Comparison of ENCODE assay signal across 35 mouse cellular contexts in genomic region chr2:144416859-144417258, GRCm38 (mm10). TPM values are rescaled to one million over a fixed set of nuclear protein-coding genes. Genes with fewer than 3 reads are reported as not detected.
DNase-seq lines count a peak whose midpoint lies in the region; ATAC-seq and TF ChIP-seq lines count a peak whose summit lies in the region.
"Had no signal": no experiment of that assay in that cellular context is flagged by ENCODE, and none has a peak within 500 bp of the region (broad histone marks: within the 10 kb centered on the region; RNA-seq: fewer than 3 reads in every experiment).

No protein-coding gene starts in this region.

- H3K4me2 ChIP-seq in kidney, embryonic 16.5 days (replicated peaks; ENCODE audit: low read depth, low read length): no peak overlapping the region
- no peak overlapping the region for H3K4me2 ChIP-seq in CH12.LX (ENCODE audit: insufficient read depth, low read depth, poor library complexity, severe bottlenecking)
- H3K4me2 ChIP-seq in intestine, postnatal 0 days (replicated peaks; ENCODE audit: low read depth): no peak overlapping the region
- H3K4me2 ChIP-seq: embryonic facial prominence, embryonic 12.5 days; hindbrain, embryonic 15.5 days; liver, embryonic 15.5 days; lung, embryonic 15.5 days; midbrain, embryonic 11.5 days had no signal

- DNase-seq in kidney, postnatal 36 days: no peak
- peak; percentile 12 for DNase-seq in CH12.LX (ENCODE audit: extremely low read depth)
- DNase-seq in spleen, postnatal 14 days (ENCODE audit: low spot score in 2 of 2): no peak
- DNase-seq: adrenal gland, adult 2 months; B cell, adult 2 months; cerebellum, adult 2 months; cerebellum, postnatal 25 days; embryo, embryonic 11 days; gastrocnemius, postnatal 10 days; heart, postnatal 14 days; kidney, postnatal 14 days; right cerebral cortex, adult 18-20 months; spleen, adult 18-20 months; thymus, adult 2 months; thymus, postnatal 36 days had no signal

- no peak for ATAC-seq in kidney, embryonic 16.5 days (ENCODE audit: low FRiP score, low TSS enrichment)
- ATAC-seq in intestine, postnatal 0 days: no peak
- ATAC-seq in erythroid progenitor cell, adult 5-6 weeks (replicated peaks; ENCODE audit: low FRiP score, poor library complexity, severe bottlenecking): no peak
- ATAC-seq: activated CD4-positive, CD25-positive, alpha-beta regulatory T cell, adult 4 months; forebrain, embryonic 16.5 days; inflammation-experienced regulatory T-cells, adult 6 months; midbrain, embryonic 16.5 days had no signal

- TF ChIP-seq CTCF in CH12.LX (conservative IDR thresholded peaks at IDR 0.05 in 1 of 2, IDR thresholded peaks at IDR 0.05 in 1 of 2; ENCODE audit: low read depth in 2 of 2, low read length in 2 of 2): no peak
- 0 out of 2 replicates have a peak, but pooled peaks have one; percentile 9 for TF ChIP-seq CTCF in E14TG2a.4 (conservative IDR thresholded peaks at IDR 0.05; ENCODE audit: low read length)
- TF ChIP-seq CTCF in intestine, postnatal 0 days (IDR thresholded peaks at IDR 0.05; ENCODE audit: low read depth): peak; percentile 41

- 0 out of 2 replicates have a peak overlapping the region, but pooled peaks have one; percentile 44 for H3K27ac ChIP-seq in kidney, embryonic 16.5 days (ENCODE audit: low read length)
- no peak overlapping the region for H3K27ac ChIP-seq in CH12.LX (ENCODE audit: insufficient read depth, low read depth)
- no peak overlapping the region for H3K27ac ChIP-seq in intestine, postnatal 0 days (ENCODE audit: low read depth, low read length)
- H3K27ac ChIP-seq: embryonic facial prominence, embryonic 12.5 days; forebrain, embryonic 10.5 days; hindbrain, embryonic 10.5 days; hindbrain, embryonic 15.5 days; liver, embryonic 15.5 days; lung, embryonic 15.5 days had no signal

- H3K27me3 ChIP-seq in kidney, embryonic 16.5 days (ENCODE audit: insufficient read depth, low read length): no peaks in the 10 kb centered on the region
- H3K27me3 ChIP-seq in CH12.LX (replicated peaks): no peaks in the 10 kb centered on the region
- no peaks in the 10 kb centered on the region for H3K27me3 ChIP-seq in E14TG2a.4 (ENCODE audit: insufficient read depth, low read length)
- H3K27me3 ChIP-seq in intestine, postnatal 0 days (replicated peaks; ENCODE audit: control insufficient read depth, insufficient read depth, low read length): no peaks in the 10 kb centered on the region
- H3K27me3 ChIP-seq: embryonic facial prominence, embryonic 12.5 days; hindbrain, embryonic 15.5 days; liver, embryonic 15.5 days; lung, embryonic 15.5 days had no signal

- no peaks in the 10 kb centered on the region for H3K36me3 ChIP-seq in kidney, embryonic 16.5 days (ENCODE audit: insufficient read depth, low read length)
- H3K36me3 ChIP-seq in CH12.LX (replicated peaks in 1 of 2; ENCODE audit: control insufficient read depth in 1 of 2, insufficient read depth in 1 of 2, low read length in 1 of 2) (peaks cover 0 to 7% of the 10 kb centered on the region in 2 experiments), E14TG2a.4 (ENCODE audit: insufficient read depth, low read length) (no peaks in the 10 kb centered on the region)
- H3K36me3 ChIP-seq in intestine, postnatal 0 days (ENCODE audit: control insufficient read depth, insufficient read depth): peaks cover 8% of the 10 kb centered on the region; the same call in 1 of the 2 replicates
- H3K36me3 ChIP-seq: liver, embryonic 15.5 days had no signal

- no peaks in the 10 kb centered on the region for H3K4me1 ChIP-seq in kidney, embryonic 16.5 days (ENCODE audit: insufficient read depth, low read length)
- H3K4me1 ChIP-seq in CH12.LX (ENCODE audit: control insufficient read depth in 1 of 2, insufficient read depth in 2 of 2): peaks cover 0 to 24% of the 10 kb centered on the region in 2 experiments; a peak in 2 of 4 replicates
- H3K4me1 ChIP-seq in E14TG2a.4 (replicated peaks; ENCODE audit: low read depth, low read length): peaks cover 41% of the 10 kb centered on the region
- no peaks in the 10 kb centered on the region for H3K4me1 ChIP-seq in intestine, postnatal 0 days (replicated peaks; ENCODE audit: control insufficient read depth, insufficient read depth, low read length)
- H3K4me1 ChIP-seq: hindbrain, embryonic 15.5 days; liver, embryonic 15.5 days; lung, embryonic 15.5 days had no signal

- no peak for TF ChIP-seq EP300 in CH12.LX (IDR thresholded peaks at IDR 0.05; ENCODE audit: low read length)

- dilution Hi-C loops in CH12.LX (cut with MboI; ENCODE audit: extremely low pct_ligation_motif_present, extremely low pct_unique_long_range_greater_than_20kb, low sequenced_read_pairs): no loop called here

- WGBS in kidney, embryonic 16.5 days: 44% methylated on average over 8 of the region's 8 CpGs
- 55% methylated on average over 8 of the region's 8 CpGs for WGBS in intestine, postnatal 0 days

- H3K4me3 ChIP-seq in kidney, embryonic 16.5 days (ENCODE audit: low read length): no peak overlapping the region
- H3K4me3 ChIP-seq in CH12.LX (replicated peaks in 1 of 3; ENCODE audit: low read depth in 2 of 3, low read length in 2 of 3, poor library complexity in 1 of 3): no peak overlapping the region
- no peak overlapping the region; the same call in 1 of the 2 replicates for H3K4me3 ChIP-seq in E14TG2a.4 (replicated peaks; ENCODE audit: low read length)
- H3K4me3 ChIP-seq in intestine, postnatal 0 days (ENCODE audit: low read depth, low read length): no peak overlapping the region
- H3K4me3 ChIP-seq: embryonic facial prominence, embryonic 12.5 days; forebrain, embryonic 10.5 days; hindbrain, embryonic 10.5 days; hindbrain, embryonic 15.5 days; liver, embryonic 15.5 days; lung, embryonic 15.5 days had no signal

- no peak for TF ChIP-seq POLR2A in CH12.LX (IDR thresholded peaks at IDR 0.05; ENCODE audit: low read depth, low read length)

- in situ Hi-C loops in CH12.LX (cut with MboI; ENCODE audit: low pct_ligation_motif_present, low pct_unique_long_range_greater_than_20kb, low sequenced_read_pairs): no loop called here

- H3K9ac ChIP-seq in kidney, embryonic 16.5 days (replicated peaks; ENCODE audit: low read length): no peak overlapping the region
- H3K9ac ChIP-seq in CH12.LX (ENCODE audit: insufficient read depth, low read depth): no peak overlapping the region
- no peak overlapping the region for H3K9ac ChIP-seq in intestine, postnatal 0 days (ENCODE audit: low read depth, low read length)
- H3K9ac ChIP-seq: embryonic facial prominence, embryonic 12.5 days; hindbrain, embryonic 15.5 days; liver, embryonic 15.5 days; lung, embryonic 15.5 days had no signal

- H3K9me3 ChIP-seq in kidney, embryonic 16.5 days (ENCODE audit: low read length): no peaks in the 10 kb centered on the region
- no peaks in the 10 kb centered on the region for H3K9me3 ChIP-seq in CH12.LX (replicated peaks; ENCODE audit: low read length)
- H3K9me3 ChIP-seq in E14TG2a.4 (ENCODE audit: low read length): no peaks in the 10 kb centered on the region
- H3K9me3 ChIP-seq in intestine, postnatal 0 days (ENCODE audit: control insufficient read depth): no peaks in the 10 kb centered on the region
- H3K9me3 ChIP-seq: embryonic facial prominence, embryonic 12.5 days; forebrain, embryonic 10.5 days; hindbrain, embryonic 10.5 days; hindbrain, embryonic 15.5 days; liver, embryonic 15.5 days; lung, embryonic 15.5 days had no signal

- H3K79me2 ChIP-seq in CH12.LX (replicated peaks; ENCODE audit: control insufficient read depth, extremely low read depth, insufficient read depth, poor library complexity, severe bottlenecking): no peaks in the 10 kb centered on the region

- TF ChIP-seq RAD21 in CH12.LX (IDR thresholded peaks at IDR 0.05; ENCODE audit: low read depth, low read length): no peak

TF ChIP-seq in CH12.LX, 34 proteins besides CTCF, POLR2A, EP300 and RAD21:
- no peak for TF ChIP-seq TCF12 (IDR thresholded peaks at IDR 0.05; ENCODE audit: low read depth, low read length)
- no peak for TF ChIP-seq SMC3 (IDR thresholded peaks at IDR 0.05; ENCODE audit: low read depth, low read length)
- TF ChIP-seq MAZ (IDR thresholded peaks at IDR 0.05; ENCODE audit: low read depth, low read length): no peak
- no peak for TF ChIP-seq JUN (IDR thresholded peaks at IDR 0.05; ENCODE audit: insufficient read depth, low read depth, low read length)
- TF ChIP-seq HCFC1 (IDR thresholded peaks at IDR 0.05; ENCODE audit: low read depth, low read length): no peak
- no peak for TF ChIP-seq IRF4 (IDR thresholded peaks at IDR 0.05; ENCODE audit: low read depth, low read length)
- TF ChIP-seq POLR2AphosphoS2 (IDR thresholded peaks at IDR 0.05; ENCODE audit: low read depth, low read length): no peak
- TF ChIP-seq USF2 (conservative IDR thresholded peaks at IDR 0.05; ENCODE audit: low read depth, low read length): no peak

RNA-seq across cellular contexts. Expression of gene Pet117, which starts 48.1 kb away (rescaled TPM):
- 0.56 TPM in 1 of 2 replicates, not detected in the other for polyA plus RNA-seq in kidney, embryonic 16.5 days (2015; fragmentation: Nextera tagmentation; extraction: Ambion mirVana)
- total RNA-seq in CH12.LX (2012; rRNA removed) (not detected in 2 replicates), CH12.LX (2014; rRNA removed) (not detected in 2 replicates)
- 12.3 and 14.5 TPM in 2 replicates for polyA plus RNA-seq in CH12.LX (2012; ENCODE audit: insufficient read length, low read depth)
- 8.0 and 12.4 TPM in 2 replicates for polyA plus RNA-seq in intestine, postnatal 0 days (2015; fragmentation: Nextera tagmentation; extraction: Ambion mirVana)
- total RNA-seq in erythroid progenitor cell, adult 5-6 weeks (2015; ENCODE audit: low replicate concordance): not detected in 2 replicates
- total RNA-seq in erythroid progenitor cell, adult 5-6 weeks (2017; ENCODE audit: low replicate concordance): 12.1 TPM in 1 of 2 replicates, not detected in the other
- total RNA-seq: granulocyte monocyte progenitor cell, adult 5-6 weeks; megakaryocyte, adult 5-6 weeks; neutrophil, adult 5-6 weeks had no signal
- polyA plus RNA-seq: adrenal gland, adult 2 months; cerebellum, adult 2 months; embryonic facial prominence, embryonic 12.5 days; limb, embryonic 14.5 days; midbrain, embryonic 11.5 days; neural tube, embryonic 11.5 days; thymus, adult 2 months had no signal

RNA-seq across cellular contexts. Expression of gene Kat14, which starts 48.1 kb away (rescaled TPM):
- 52.5 and 57.0 TPM in 2 replicates for polyA plus RNA-seq in kidney, embryonic 16.5 days (2015; fragmentation: Nextera tagmentation; extraction: Ambion mirVana)
- total RNA-seq in CH12.LX (2012; rRNA removed) (25.7 and 30.9 TPM in 2 replicates), CH12.LX (2014; rRNA removed) (24.3 and 25.9 TPM in 2 replicates)
- polyA plus RNA-seq in CH12.LX (2012; ENCODE audit: insufficient read length, low read depth): 54.4 and 56.2 TPM in 2 replicates
- polyA plus RNA-seq in intestine, postnatal 0 days (2015; fragmentation: Nextera tagmentation; extraction: Ambion mirVana): 34.9 and 40.9 TPM in 2 replicates
- 10.5 and 16.6 TPM in 2 replicates for total RNA-seq in erythroid progenitor cell, adult 5-6 weeks (2015; ENCODE audit: low replicate concordance)
- total RNA-seq in erythroid progenitor cell, adult 5-6 weeks (2017; ENCODE audit: low replicate concordance): 11.7 and 23.0 TPM in 2 replicates

Comparison
In these comparisons a context has a peak if more than half of its experiments do, and no peak if none do; other contexts are left out.
1. CTCF ChIP-seq: peak in E14TG2a.4 (single experiment) and intestine, postnatal 0 days (single experiment); none in CH12.LX (0 of 2).